ENCODE assay signal across 9 mouse cellular contexts in genomic region chr16:13130412-13130811, GRCm38 (mm10). TPM values are rescaled to one million over a fixed set of nuclear protein-coding genes. Genes with fewer than 3 reads are reported as not detected.
A peak's percentile ranks its signal among the peaks of the same experiment; 100 is the strongest.
DNase-seq lines count a peak whose midpoint lies in the region; ATAC-seq lines count a peak whose summit lies in the region.
"Had no signal": no experiment of that assay in that cellular context is flagged by ENCODE, and none has a peak within 500 bp of the region (broad histone marks: within the 10 kb centered on the region; RNA-seq: fewer than 3 reads in every experiment).

No protein-coding gene starts in this region.

- no peaks in the 10 kb centered on the region for H3K27me3 ChIP-seq in hindbrain, embryonic 11.5 days (ENCODE audit: control insufficient read depth, insufficient read depth, low read length)
- no peaks in the 10 kb centered on the region for H3K27me3 ChIP-seq in hindbrain, embryonic 12.5 days
- H3K27me3 ChIP-seq: limb, embryonic 12.5 days had no signal

- no peaks in the 10 kb centered on the region for H3K4me1 ChIP-seq in hindbrain, embryonic 11.5 days (replicated peaks; ENCODE audit: control insufficient read depth, insufficient read depth, low read length)
- H3K4me1 ChIP-seq in hindbrain, embryonic 12.5 days, result no peaks in the 10 kb centered on the region
- H3K4me1 ChIP-seq: limb, embryonic 12.5 days had no signal

- no peaks in the 10 kb centered on the region for H3K9me3 ChIP-seq in hindbrain, embryonic 11.5 days (ENCODE audit: control insufficient read depth, low read length)
- H3K9me3 ChIP-seq in hindbrain, embryonic 12.5 days (replicated peaks), result no peaks in the 10 kb centered on the region
- H3K9me3 ChIP-seq: limb, embryonic 12.5 days had no signal

- peak; percentile 75 for DNase-seq in hindbrain, embryonic 11.5 days (ENCODE audit: low spot score)
- peak; percentile 21 for DNase-seq in urinary bladder, postnatal 14 days (ENCODE audit: low spot score)
- DNase-seq in urinary bladder, adult 2 months (ENCODE audit: low spot score), result no peak
- peak; percentile 59 for DNase-seq in embryo, embryonic 10.5 days (ENCODE audit: low spot score)
- no peak for DNase-seq in right cerebral cortex, adult 18-20 months
- DNase-seq in left cerebral cortex, postnatal 25 days (ENCODE audit: low spot score in 2 of 2), result no peak

- ATAC-seq in hindbrain, embryonic 11.5 days (ENCODE audit: low FRiP score), result no peak
- no peak for ATAC-seq in hindbrain, embryonic 12.5 days (ENCODE audit: low FRiP score)
- ATAC-seq in megakaryocyte-erythroid progenitor cell, adult 5-6 weeks (replicated peaks; ENCODE audit: low FRiP score, low TSS enrichment, poor library complexity, severe bottlenecking), result peak; percentile 63; the same call in 1 of the 2 replicates

- no peak overlapping the region for H3K4me2 ChIP-seq in hindbrain, embryonic 11.5 days (replicated peaks; ENCODE audit: low read depth, low read length)
- H3K4me2 ChIP-seq in hindbrain, embryonic 12.5 days (replicated peaks), result no peak overlapping the region
- H3K4me2 ChIP-seq: limb, embryonic 12.5 days had no signal

- no peak overlapping the region for H3K27ac ChIP-seq in hindbrain, embryonic 11.5 days (ENCODE audit: low read depth, low read length)
- H3K27ac ChIP-seq in hindbrain, embryonic 12.5 days, result no peak overlapping the region
- H3K27ac ChIP-seq: limb, embryonic 12.5 days had no signal

- no peaks in the 10 kb centered on the region for H3K36me3 ChIP-seq in hindbrain, embryonic 11.5 days (ENCODE audit: control insufficient read depth, insufficient read depth, low read length)
- peaks cover 63% of the 10 kb centered on the region for H3K36me3 ChIP-seq in hindbrain, embryonic 12.5 days

- intact Hi-C loops in left cerebral cortex, postnatal 25 days (cut with DNase I), result no loop called here

- 39% methylated on average over 14 of the region's 14 CpGs for WGBS in hindbrain, embryonic 11.5 days
- WGBS in hindbrain, embryonic 12.5 days, result 44% methylated on average over 14 of the region's 14 CpGs

- no peak overlapping the region for H3K4me3 ChIP-seq in hindbrain, embryonic 11.5 days (ENCODE audit: low read depth, low read length)
- H3K4me3 ChIP-seq in hindbrain, embryonic 12.5 days, result no peak overlapping the region
- H3K4me3 ChIP-seq: limb, embryonic 12.5 days had no signal

- H3K9ac ChIP-seq in hindbrain, embryonic 11.5 days (ENCODE audit: low read depth, low read length), result no peak overlapping the region
- H3K9ac ChIP-seq in hindbrain, embryonic 12.5 days, result no peak overlapping the region
- H3K9ac ChIP-seq: limb, embryonic 12.5 days had no signal

RNA-seq across cellular contexts. Expression of gene Ercc4, which starts 20.9 kb away (rescaled TPM):
- 14.3 and 14.8 TPM in 2 replicates for polyA plus RNA-seq in hindbrain, embryonic 11.5 days (2014; fragmentation: Nextera tagmentation; extraction: Ambion mirVana)
- polyA plus RNA-seq in hindbrain, embryonic 12.5 days (2016; fragmentation: Nextera tagmentation; extraction: Ambion mirVana), result 17.3 and 18.1 TPM in 2 replicates
- 12.7 and 14.0 TPM in 2 replicates for polyA plus RNA-seq in urinary bladder, adult 2 months (2012; rRNA removed)
- 13.9 and 17.4 TPM in 2 replicates for total RNA-seq in megakaryocyte-erythroid progenitor cell, adult 5-6 weeks (2014; fragmentation: Nextera tagmentation)
- total RNA-seq in megakaryocyte-erythroid progenitor cell, adult 5-6 weeks (2017), result 9.4 and 14.4 TPM in 2 replicates
- total RNA-seq in left cerebral cortex, postnatal 25 days (2021), result 10 to 100 TPM; 22.2 to 24.2 TPM

Comparison
In these comparisons a context has a peak if more than half of its experiments do, and no peak if none do; other contexts are left out.
1. DNase-seq: peak in hindbrain, embryonic 11.5 days (single experiment), urinary bladder, postnatal 14 days (single experiment) and embryo, embryonic 10.5 days (single experiment); none in urinary bladder, adult 2 months (single experiment), right cerebral cortex, adult 18-20 months (single experiment) and left cerebral cortex, postnatal 25 days (0 of 2).